Mouse (Mus musculus): Measurements from ENCODE around the gene Selenbp1. TPM values are rescaled to one million over a fixed set of nuclear protein-coding genes. Genes with fewer than 3 reads are reported as not detected.

Gene Selenbp1
- polyA plus RNA-seq (2015; fragmentation: Nextera tagmentation; extraction: Ambion mirVana): 22.5 and 24.6 TPM in 2 replicates

DNA sequence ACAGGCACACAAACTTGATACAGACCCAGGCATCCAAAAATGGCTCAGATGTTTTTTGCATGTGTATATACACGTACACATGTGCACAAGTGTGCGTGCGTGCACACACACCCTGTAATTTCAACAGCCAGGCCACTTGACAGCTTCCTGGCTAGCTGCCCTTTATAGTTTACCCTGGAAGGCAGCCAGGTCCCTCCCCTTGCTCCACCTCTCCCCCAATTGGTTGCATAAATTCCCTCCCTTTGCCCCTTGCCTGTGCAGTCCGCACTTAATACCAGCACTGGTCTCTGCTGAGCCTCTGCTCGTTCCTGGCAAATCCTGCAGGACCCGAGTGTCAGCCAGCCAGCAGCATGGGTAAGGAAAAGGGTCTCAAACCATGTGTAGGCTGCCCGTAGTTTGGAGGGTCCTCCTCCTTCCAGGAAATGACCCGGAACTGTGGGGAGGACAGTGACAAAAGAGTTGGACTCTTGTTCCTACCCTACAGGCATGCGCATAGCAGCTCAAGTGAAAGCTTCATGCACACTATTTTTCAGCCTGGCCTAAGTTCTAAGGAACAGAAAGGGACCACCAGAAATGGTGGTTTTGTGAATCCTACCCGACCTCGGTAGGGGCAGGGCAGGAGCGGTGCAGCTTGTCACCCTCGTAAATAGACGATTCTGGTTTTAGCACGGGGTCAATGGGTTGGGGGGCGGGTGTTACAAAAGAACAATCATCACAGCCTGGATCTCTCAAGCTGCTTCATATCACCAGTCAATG lies at the start of gene Selenbp1:
Gene Selenbp1, plus strand, starts transcription at position 248 of the 756 bp plus-strand sequence.

DNA sequence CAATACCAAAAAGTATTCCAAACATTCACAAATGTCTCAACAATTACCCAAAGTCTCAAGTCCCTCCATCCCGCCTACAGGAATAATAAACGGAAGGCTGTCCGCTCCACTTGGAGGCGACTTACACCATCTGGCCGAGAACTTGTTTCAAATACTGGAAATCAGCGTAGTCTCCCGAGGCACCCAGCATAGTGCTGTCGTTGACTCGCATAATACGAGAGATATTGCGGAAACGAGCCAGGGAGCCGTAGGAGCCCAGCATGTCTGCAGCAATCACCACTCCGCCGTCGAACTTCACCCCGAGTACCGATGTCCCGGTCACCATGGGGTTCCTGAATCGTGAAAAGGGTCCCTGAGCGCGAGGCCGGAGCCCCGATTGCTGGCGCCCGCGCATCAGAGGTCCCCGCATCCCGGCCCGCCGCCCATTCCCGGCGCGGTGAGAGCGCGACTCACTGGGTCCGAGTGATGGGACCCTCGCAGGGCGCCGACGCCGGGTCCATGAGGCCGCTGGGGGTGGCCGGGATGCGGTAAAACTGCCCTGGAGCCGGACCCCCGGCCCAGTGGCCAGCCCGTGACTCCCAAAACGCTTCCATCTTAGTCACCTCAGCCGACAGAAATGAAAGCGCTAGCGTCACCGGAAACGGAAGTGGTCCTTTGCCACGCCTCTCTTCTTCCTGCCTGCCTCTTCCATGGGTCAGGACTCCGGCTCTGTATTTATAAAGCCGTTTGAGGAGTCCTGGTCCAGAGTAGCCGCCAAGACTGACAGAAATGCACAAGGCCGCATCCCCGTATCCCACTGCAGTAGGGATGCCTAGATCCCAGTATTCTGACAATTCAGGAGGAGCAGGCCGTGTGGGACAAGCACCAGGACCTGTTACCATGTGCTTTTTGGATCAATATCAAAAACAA lies 46.3 kb upstream of the Selenbp1 start, which contains the start of gene Psmb4:
Gene Psmb4, minus strand, starts transcription at position 646 of the 909 bp plus-strand sequence.

DNA sequence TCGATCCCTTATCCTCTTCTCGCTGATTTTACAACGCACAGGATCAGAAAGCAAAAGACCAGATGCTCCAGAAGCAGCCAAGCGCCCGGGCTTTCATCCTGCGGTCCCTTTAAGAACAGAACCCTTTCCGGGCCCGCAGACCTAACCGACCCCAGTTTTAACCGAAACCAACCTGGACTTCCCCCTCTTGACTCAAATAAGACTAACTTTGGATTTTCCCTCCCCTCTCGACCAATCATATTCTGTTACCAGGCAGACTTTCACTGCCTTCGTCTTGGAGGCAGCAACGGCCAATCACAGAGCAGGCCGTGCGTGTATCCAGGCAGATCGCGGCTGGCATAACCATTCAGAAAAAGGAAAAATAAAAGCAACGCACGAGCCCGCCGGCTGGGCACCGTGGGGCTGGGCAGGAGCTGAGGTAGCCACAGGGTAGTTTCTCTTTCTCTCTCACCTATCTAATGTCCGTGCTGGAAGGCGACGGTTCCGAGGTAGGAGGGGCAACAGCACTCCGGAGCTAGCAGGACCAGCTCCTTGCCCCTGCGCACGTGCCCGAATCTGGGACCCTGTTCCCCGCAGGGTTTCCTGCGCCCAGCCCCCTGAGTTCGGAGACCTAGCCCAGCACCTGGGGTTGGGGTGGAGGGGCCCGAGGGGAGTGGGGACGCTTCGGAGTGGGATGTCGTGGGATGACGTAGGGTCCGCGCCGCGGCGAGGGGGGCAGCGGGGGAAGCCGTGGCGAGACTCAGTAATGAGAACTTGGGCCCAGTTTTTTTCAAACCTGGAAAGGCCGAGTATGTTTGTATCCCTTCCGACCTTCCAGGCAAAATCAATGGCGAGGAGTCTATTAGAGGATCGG lies 21.1 kb downstream of the Selenbp1 start, which contains the start of gene Rfx5:
Gene Rfx5, plus strand, starts transcription at position 312 of the 853 bp plus-strand sequence.

DNA sequence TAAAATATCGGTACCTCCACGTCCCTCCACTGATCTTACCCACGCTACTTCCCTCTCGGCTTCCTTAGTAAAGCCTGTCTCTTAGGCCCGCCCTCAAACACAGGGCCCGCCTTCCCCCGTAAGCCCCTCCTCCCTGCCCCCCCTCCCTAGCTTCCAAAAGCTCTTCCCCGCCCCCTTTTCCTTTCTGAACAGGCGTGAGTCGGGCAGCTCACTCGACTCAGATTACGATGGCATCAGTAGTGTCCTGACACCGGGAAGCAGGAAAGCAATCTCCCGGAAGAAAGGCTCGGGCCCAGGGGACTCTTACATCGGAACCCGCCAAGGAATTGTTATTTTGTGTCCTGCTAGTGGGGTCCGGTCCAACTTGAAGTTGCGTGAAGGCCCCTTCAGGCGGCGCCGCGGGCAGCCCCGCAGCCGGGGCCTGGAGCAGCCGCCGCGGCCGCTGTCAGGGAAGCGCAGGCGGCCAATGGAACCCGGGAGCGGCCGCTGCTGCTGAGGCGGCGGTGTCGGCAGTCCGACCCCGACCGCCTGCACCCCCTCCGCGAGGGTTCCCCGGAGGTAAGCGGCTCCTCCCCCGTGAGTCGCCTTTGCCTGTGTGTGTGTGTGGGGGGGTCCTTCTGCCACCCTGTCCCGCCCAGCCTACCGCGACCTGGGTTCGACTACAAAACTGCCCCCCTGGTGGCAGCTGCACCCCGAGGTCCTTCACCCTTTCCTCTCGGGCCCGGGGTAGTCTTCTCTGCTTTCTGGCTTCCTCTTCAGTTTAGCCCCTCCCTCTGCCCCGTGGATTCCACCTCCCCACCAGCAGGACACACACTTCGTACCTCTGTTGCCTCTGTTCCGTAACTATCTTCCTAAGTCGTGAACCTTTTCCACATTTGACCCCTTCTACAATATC lies 41.9 kb downstream of the Selenbp1 start, which contains the start of gene Pi4kb:
Gene Pi4kb, plus strand, starts transcription at position 204 of the 895 bp plus-strand sequence.

Other genes starting within 250 kb of the Selenbp1 start
- 0.49 and 0.80 TPM in 2 replicates for gene Selenbp2, start 239.5 kb upstream of the Selenbp1 start, polyA plus RNA-seq (2015; fragmentation: Nextera tagmentation; extraction: Ambion mirVana)
- gene Cgn, start 146.6 kb upstream of the Selenbp1 start, polyA plus RNA-seq (2015; fragmentation: Nextera tagmentation; extraction: Ambion mirVana): 12.2 and 13.9 TPM in 2 replicates
- 13.9 and 15.4 TPM in 2 replicates for gene Pogz, start 95.5 kb upstream of the Selenbp1 start, polyA plus RNA-seq (2015; fragmentation: Nextera tagmentation; extraction: Ambion mirVana)
- 352 and 413 TPM in 2 replicates for gene Psmb4, start 46.1 kb upstream of the Selenbp1 start, polyA plus RNA-seq (2015; fragmentation: Nextera tagmentation; extraction: Ambion mirVana)
- 6.8 and 7.1 TPM in 2 replicates for gene Rfx5, start 21.0 kb downstream of the Selenbp1 start, polyA plus RNA-seq (2015; fragmentation: Nextera tagmentation; extraction: Ambion mirVana)
- gene Pi4kb, start 41.7 kb downstream of the Selenbp1 start, polyA plus RNA-seq (2015; fragmentation: Nextera tagmentation; extraction: Ambion mirVana): 15.1 and 17.7 TPM in 2 replicates
- 13.1 and 15.2 TPM in 2 replicates for gene Zfp687, start 82.4 kb downstream of the Selenbp1 start, polyA plus RNA-seq (2015; fragmentation: Nextera tagmentation; extraction: Ambion mirVana)
- 248 and 269 TPM in 2 replicates for gene Psmd4, start 109.6 kb downstream of the Selenbp1 start, polyA plus RNA-seq (2015; fragmentation: Nextera tagmentation; extraction: Ambion mirVana)
- 10.7 and 10.9 TPM in 2 replicates for gene Pip5k1a, start 173.9 kb downstream of the Selenbp1 start, polyA plus RNA-seq (2015; fragmentation: Nextera tagmentation; extraction: Ambion mirVana)
- gene Vps72, start 178.0 kb downstream of the Selenbp1 start, polyA plus RNA-seq (2015; fragmentation: Nextera tagmentation; extraction: Ambion mirVana): 89.2 and 101 TPM in 2 replicates
- gene Tmod4, start 191.4 kb downstream of the Selenbp1 start, polyA plus RNA-seq (2015; fragmentation: Nextera tagmentation; extraction: Ambion mirVana): 0.50 and 0.79 TPM in 2 replicates
- 78.6 and 80.8 TPM in 2 replicates for gene Scnm1, start 201.0 kb downstream of the Selenbp1 start, polyA plus RNA-seq (2015; fragmentation: Nextera tagmentation; extraction: Ambion mirVana)
- gene Lysmd1, start 201.0 kb downstream of the Selenbp1 start, polyA plus RNA-seq (2015; fragmentation: Nextera tagmentation; extraction: Ambion mirVana): 41.0 and 41.2 TPM in 2 replicates
- 4.7 and 4.8 TPM in 2 replicates for gene Tnfaip8l2, start 209.3 kb downstream of the Selenbp1 start, polyA plus RNA-seq (2015; fragmentation: Nextera tagmentation; extraction: Ambion mirVana)
- 14.0 and 15.0 TPM in 2 replicates for gene Sema6c, start 227.4 kb downstream of the Selenbp1 start, polyA plus RNA-seq (2015; fragmentation: Nextera tagmentation; extraction: Ambion mirVana)